Mouse (Mus musculus) bone marrow macrophage, adult 2 months (primary cell): ENCODE measurements at regions not wholly inside any gene's neighbourhood (a gene's known extent, or its start where the extent isn't known, plus 50 kb on each side); places are given as distances from the start of the nearest gene placed in this dataset.

Experiments used
- H3K27ac ChIP-seq: 2 replicates; pipeline ENCODE4 v1.5.1; 2012; ENCODE audit warnings: low read depth, low read length; ENCODE audit not compliant: insufficient read depth
- H3K4me1 ChIP-seq: 2 replicates; pipeline ENCODE4 v1.6.1; 2012; ENCODE audit warnings: low read length; ENCODE audit not compliant: control insufficient read depth, insufficient read depth
- H3K4me3 ChIP-seq: 2 replicates; pipeline ENCODE4 v1.5.1; 2012; ENCODE audit warnings: mild to moderate bottlenecking, low read length, moderate library complexity; ENCODE audit not compliant: insufficient read depth
- CTCF ChIP-seq: IDR thresholded peaks from 2 replicates; pipeline ENCODE4 v1.5.1; 2012; ENCODE audit warnings: low read depth, mild to moderate bottlenecking, low read length, moderate library complexity
- POLR2A ChIP-seq: IDR thresholded peaks from 2 replicates; pipeline ENCODE4 v1.6.1; 2012; ENCODE audit warnings: mild to moderate bottlenecking, low read depth, low read length, borderline replicate concordance

DNA sequence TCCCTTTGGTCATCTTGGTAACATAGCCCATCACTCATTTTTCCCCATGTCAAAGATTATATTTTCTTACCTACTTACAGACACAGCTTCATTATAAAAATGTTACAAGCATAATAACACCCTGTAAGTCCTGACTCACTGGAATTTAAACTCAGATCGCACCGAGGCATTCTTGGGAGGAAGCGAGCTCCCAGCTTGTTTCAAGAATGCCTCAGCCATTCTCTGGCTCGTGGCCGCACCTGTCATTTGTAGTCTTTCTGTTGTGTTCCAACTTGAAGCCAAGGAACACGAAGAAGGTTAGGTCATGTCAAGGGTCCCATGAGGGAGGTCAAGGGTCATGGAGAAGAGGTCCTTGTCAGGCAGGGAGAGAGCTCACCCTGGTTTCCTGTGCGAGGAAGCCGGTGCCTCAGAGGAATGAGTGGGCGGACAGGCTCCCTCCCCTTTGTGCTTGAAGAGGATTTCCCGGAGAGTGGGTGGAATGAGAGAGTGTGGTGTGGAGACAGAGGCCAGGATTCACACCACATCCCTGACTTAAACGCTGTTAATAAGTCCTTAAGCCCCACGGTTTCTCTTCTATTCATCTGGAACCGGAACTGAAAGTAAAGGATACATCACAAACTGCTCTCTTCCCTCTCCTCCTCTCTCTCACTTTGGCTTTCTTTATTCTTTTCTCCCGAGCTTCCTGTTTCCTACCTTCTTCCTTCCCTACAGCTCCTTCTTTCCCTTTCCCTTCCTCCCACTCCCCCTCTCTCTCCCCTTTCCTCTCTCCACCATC lies 177.8 kb downstream of the Maf start:
- TF ChIP-seq POLR2A = no peak
- no peak for TF ChIP-seq CTCF
- H3K4me3 ChIP-seq = no peak overlapping the region
- H3K27ac ChIP-seq = peak overlapping the region; percentile 37
- peaks cover 18% of the 10 kb centered on the region for H3K4me1 ChIP-seq

DNA sequence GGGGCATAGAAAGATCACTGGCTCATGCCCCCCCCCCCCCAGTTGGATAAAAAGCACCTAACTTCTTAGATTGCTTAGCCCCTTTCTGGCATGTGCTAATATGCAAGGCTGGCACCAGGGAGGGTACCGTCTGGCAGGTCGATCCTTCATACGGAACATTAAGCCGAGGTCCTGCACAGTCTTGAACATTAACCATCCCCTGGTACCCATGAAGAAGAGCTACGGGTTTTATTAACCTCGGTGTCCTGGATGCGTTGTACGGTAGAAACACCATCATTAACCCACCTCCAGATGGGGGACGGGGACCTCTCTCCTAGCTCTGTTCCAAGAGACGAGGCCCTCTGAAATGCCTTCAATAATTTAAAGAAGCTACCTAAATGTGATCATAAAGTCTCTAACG lies 178.7 kb downstream of the Maf start:
- TF ChIP-seq POLR2A = no peak
- TF ChIP-seq CTCF = no peak
- no peak overlapping the region for H3K4me3 ChIP-seq
- peaks cover 10% of the 10 kb centered on the region for H3K4me1 ChIP-seq
- no peak overlapping the region for H3K27ac ChIP-seq

DNA sequence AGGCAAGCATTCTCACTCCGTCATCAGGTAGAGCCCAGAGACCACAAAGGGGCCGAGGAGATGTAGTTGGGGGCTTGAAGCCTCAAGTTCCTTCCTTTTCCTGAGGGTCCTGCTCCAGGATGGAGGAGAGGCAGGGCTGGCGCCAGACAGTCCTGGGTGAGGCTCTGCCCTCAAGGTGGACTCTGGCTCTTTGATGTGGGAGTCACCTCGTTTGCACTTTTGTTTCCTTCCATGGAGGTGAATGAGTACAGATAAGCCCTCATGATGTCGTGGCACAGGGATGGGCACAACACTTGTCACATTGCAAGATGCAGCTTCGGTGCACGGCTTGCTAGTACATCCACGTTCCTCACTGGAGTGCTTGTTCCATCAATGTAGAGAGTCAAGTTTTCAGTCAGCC lies 182.4 kb downstream of the Maf start:
- Histone ChIP-seq H3K27ac (no peak overlapping the region), H3K4me1 (peaks cover 9% of the 10 kb centered on the region), H3K4me3 (no peak overlapping the region)
- no peak for TF ChIP-seq POLR2A
- TF ChIP-seq CTCF = no peak

DNA sequence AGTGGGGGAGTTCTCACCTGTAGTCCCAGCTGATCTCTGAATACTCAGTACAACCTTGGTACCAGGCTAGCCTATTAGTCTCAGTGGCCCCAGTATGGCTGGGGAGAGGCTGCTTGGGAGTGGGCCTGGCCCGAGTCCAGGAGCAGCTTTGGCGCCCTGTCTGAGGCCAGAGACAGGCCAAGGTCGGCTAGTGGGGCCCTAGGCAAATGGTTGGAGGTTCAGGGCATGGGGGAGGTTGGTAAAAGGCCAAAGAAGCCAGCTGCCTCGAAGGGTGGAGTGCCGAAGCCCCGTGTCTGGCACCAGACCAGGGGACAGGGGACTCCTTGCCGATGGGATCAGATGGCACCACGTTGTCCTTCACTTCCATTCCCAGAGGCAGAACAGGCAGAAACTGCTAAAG lies 182.9 kb downstream of the Maf start:
- Histone ChIP-seq H3K27ac (no peak overlapping the region), H3K4me1 (peaks cover 5% of the 10 kb centered on the region), H3K4me3 (no peak overlapping the region)
- TF ChIP-seq CTCF (no peak), POLR2A (no peak)

DNA sequence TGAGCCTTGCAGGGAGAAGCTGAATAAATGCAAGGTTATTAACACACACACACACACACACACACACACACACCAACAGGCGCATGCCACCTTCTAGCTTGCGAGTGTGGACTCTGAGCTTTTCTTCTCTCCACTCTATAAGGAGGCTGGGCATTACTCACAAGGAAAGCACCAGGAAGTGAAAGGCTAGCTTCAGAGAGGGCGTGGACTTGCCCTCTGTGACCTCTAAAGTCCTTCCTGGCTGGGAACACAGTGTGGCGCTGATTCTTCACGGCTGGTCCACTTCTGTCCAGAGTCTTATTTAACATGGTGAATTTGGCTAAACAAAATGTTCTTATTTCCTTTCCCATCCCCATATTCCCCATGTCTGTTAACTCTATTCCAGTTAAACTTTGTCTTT lies 185.1 kb downstream of the Maf start:
- no peak overlapping the region for H3K4me3 ChIP-seq
- no peak for TF ChIP-seq POLR2A
- TF ChIP-seq CTCF = no peak
- H3K27ac ChIP-seq = no peak overlapping the region
- H3K4me1 ChIP-seq = peaks cover 3% of the 10 kb centered on the region

DNA sequence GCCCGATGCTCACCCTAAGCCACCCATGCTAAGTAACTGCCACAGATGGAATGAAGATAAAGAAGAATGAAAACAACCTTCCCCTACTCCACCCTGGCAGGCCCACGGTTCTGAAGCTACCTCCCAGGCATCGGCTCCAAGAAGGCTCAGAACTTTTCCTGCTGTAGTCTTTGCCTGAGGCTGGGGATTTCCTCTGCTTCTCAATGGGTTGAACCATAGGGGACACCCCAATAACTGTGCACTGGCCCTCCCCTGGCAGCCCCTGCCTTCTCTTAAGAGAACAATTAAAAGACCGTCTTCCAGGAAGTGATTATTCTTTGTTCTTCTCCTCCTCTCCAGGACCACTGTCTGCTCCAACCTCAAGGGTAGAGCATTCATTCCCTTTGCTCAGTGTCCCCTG lies 191.9 kb downstream of the Maf start:
- Histone ChIP-seq H3K27ac (no peak overlapping the region), H3K4me1 (no peaks in the 10 kb centered on the region), H3K4me3 (no peak overlapping the region)
- TF ChIP-seq POLR2A = no peak
- TF ChIP-seq CTCF = no peak

DNA sequence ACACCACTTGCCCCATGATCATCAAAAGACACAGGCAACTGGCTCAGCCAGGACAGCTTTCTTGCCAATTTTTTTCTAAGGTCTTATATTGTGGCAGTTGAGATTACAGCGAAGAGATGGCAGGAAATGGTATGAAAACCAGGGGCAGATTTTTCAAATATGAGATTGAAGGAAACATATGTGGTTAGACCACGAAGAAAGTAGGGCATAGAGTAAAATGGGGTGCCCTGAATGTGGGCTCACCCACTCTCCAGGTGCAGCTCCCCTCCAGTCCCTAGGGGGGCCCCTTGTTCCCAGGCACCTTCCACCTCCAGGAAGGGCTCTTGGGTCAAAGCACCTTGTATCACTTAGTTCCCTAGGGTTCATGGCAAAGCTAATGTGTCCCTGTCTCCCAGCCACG lies 193.1 kb downstream of the Maf start:
- no peak overlapping the region for H3K27ac ChIP-seq
- TF ChIP-seq POLR2A (no peak), CTCF (no peak)
- H3K4me1 ChIP-seq = no peaks in the 10 kb centered on the region
- no peak overlapping the region for H3K4me3 ChIP-seq

DNA sequence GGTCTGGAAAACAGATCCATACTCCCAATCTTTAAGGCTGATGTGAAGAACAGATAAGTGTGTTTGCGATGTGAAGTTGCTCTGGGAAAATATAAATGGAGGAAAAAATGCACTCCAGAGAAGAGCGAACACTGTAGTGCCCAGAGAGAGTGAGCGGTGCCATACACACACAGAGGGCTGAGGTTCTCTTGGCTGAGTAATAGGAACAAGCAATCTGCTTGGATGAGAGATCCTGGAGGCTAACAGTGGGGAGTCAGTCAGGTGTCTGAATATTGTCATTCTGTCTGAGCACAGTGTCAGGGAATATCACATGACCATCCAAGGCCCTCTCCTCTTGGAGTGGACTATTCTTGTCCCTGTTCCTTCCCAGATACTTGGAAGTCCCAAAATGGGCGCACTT lies 200.4 kb downstream of the Maf start:
- peaks cover 20% of the 10 kb centered on the region for H3K4me1 ChIP-seq
- no peak overlapping the region for H3K4me3 ChIP-seq
- TF ChIP-seq CTCF (no peak), POLR2A (no peak)
- H3K27ac ChIP-seq = no peak overlapping the region

DNA sequence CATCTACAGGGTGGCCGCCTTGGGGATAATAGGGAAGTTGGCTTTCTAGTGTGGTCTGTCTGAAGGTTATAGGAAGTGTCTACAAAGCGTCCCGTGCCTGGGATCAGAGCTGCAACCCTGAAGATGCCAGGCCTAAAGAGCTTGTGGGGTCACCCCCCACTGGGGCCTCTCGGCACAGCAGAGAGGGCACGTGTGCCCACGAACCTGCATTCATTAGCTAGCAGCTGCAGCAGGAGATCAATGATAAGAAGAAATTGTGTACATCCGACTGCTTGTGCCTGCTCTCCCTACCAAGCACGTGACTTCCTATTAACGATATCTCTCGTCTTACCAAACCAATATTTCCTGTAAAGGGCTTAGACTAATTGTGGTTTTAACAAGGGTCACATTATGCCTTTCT lies 200.9 kb downstream of the Maf start:
- Histone ChIP-seq H3K4me1 (peaks cover 20% of the 10 kb centered on the region), H3K4me3 (peak overlapping the region; percentile 30), H3K27ac (peak overlapping the region; percentile 5; the same call in 1 of the 2 replicates)
- no peak for TF ChIP-seq CTCF
- no peak for TF ChIP-seq POLR2A

DNA sequence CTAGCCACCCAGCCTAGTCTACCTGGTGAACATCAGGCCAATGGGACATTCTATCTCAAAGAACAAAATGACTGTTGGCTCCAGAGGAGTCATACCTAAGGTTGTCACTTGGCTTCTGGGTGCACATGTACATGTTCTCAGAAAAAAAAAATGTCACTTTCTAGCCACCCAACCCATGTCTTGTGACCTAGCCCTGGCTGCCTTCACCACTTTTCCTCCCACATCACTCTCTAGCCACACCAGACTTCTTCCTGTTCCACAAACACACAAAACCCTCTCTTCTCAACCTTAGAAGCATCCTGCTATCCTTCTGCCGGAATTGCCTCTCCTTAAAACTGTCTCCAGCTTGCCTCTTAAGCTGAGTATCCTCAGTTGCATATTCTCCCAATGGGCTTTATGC lies 211.6 kb downstream of the Maf start:
- Histone ChIP-seq H3K4me3 (no peak overlapping the region), H3K4me1 (peaks cover 37% of the 10 kb centered on the region), H3K27ac (no peak overlapping the region)
- TF ChIP-seq POLR2A (no peak), CTCF (no peak)

DNA sequence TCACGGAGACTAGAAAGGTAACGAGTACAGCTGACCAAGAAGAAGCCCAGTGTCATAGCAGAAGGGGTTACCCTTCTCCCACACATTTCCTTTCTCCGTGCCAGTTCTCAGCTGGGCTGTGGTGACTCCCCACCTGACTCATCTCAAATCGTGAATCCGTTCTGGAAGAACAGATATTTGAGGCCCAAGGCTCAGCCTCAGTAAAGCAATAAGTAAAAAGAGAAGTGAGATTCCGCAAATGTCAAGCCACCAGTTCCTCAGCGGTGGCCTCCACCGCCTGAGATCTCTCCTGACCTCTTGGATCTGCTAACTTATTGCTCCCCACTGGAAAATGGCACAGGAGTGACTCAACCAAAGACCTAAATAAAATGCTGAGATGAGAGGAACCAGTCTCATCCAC lies 213.2 kb downstream of the Maf start:
- Histone ChIP-seq H3K27ac (peak overlapping the region; percentile 63), H3K4me3 (no peak overlapping the region), H3K4me1 (peaks cover 51% of the 10 kb centered on the region)
- no peak for TF ChIP-seq CTCF
- no peak for TF ChIP-seq POLR2A
